Mouse (Mus musculus): ENCODE measurements at regions not wholly inside any gene's neighbourhood (a gene's known extent, or its start where the extent isn't known, plus 50 kb on each side); places are given as distances from the start of the nearest gene placed in this dataset.

- no peak for DNase-seq
- Histone ChIP-seq H3K4me1 (replicated peaks; ENCODE audit: control insufficient read depth, insufficient read depth, low read length) (no peaks in the 10 kb centered on the region), H3K27me3 (ENCODE audit: control insufficient read depth, insufficient read depth, low read length) (no peaks in the 10 kb centered on the region), H3K27ac (ENCODE audit: control insufficient read depth, insufficient read depth, low read length) (no peak overlapping the region), H3K36me3 (ENCODE audit: control insufficient read depth, insufficient read depth, low read length) (no peaks in the 10 kb centered on the region), H3K4me3 (ENCODE audit: control insufficient read depth, insufficient read depth, low read length) (no peak overlapping the region)
- TF ChIP-seq CTCF (IDR thresholded peaks at IDR 0.05; ENCODE audit: borderline replicate concordance, control insufficient read depth, extremely low read depth, insufficient read depth, low read length, poor library complexity) = no peak
- no peak for TF ChIP-seq POLR2A (IDR thresholded peaks at IDR 0.05; ENCODE audit: control insufficient read depth, extremely low read depth, insufficient read depth, low read length, poor library complexity)
- WGBS = 87% methylated on average over 9 of the region's 9 CpGs
These were observed 66.0 kb upstream of the Fat4 start for GRCm38 (mm10) chr3:38820787-38821186.

- Histone ChIP-seq H3K27ac (ENCODE audit: control insufficient read depth, insufficient read depth, low read length) (no peak overlapping the region), H3K4me3 (ENCODE audit: control insufficient read depth, insufficient read depth, low read length) (no peak overlapping the region), H3K4me1 (replicated peaks; ENCODE audit: control insufficient read depth, insufficient read depth, low read length) (no peaks in the 10 kb centered on the region), H3K27me3 (ENCODE audit: control insufficient read depth, insufficient read depth, low read length) (no peaks in the 10 kb centered on the region), H3K36me3 (ENCODE audit: control insufficient read depth, insufficient read depth, low read length) (no peaks in the 10 kb centered on the region)
- DNase-seq = no peak
- 93% methylated on average over 7 of the region's 7 CpGs for WGBS
- TF ChIP-seq POLR2A (IDR thresholded peaks at IDR 0.05; ENCODE audit: control insufficient read depth, extremely low read depth, insufficient read depth, low read length, poor library complexity) (no peak), CTCF (IDR thresholded peaks at IDR 0.05; ENCODE audit: borderline replicate concordance, control insufficient read depth, extremely low read depth, insufficient read depth, low read length, poor library complexity) (no peak)
These were observed 66.4 kb upstream of the Fat4 start for GRCm38 (mm10) chr3:38820315-38820714.

GRCm38 (mm10) chr3:38817651-38818050, 69.1 kb upstream of the Fat4 start:
- TF ChIP-seq CTCF (IDR thresholded peaks at IDR 0.05; ENCODE audit: borderline replicate concordance, control insufficient read depth, extremely low read depth, insufficient read depth, low read length, poor library complexity) = no peak
- no peak for TF ChIP-seq POLR2A (IDR thresholded peaks at IDR 0.05; ENCODE audit: control insufficient read depth, extremely low read depth, insufficient read depth, low read length, poor library complexity)
- WGBS = 90% methylated on average over 5 of the region's 5 CpGs
- DNase-seq = no peak
- H3K27ac ChIP-seq (ENCODE audit: control insufficient read depth, insufficient read depth, low read length) = no peak overlapping the region
- no peaks in the 10 kb centered on the region for H3K36me3 ChIP-seq (ENCODE audit: control insufficient read depth, insufficient read depth, low read length)
- no peaks in the 10 kb centered on the region for H3K4me1 ChIP-seq (replicated peaks; ENCODE audit: control insufficient read depth, insufficient read depth, low read length)
- no peak overlapping the region for H3K4me3 ChIP-seq (ENCODE audit: control insufficient read depth, insufficient read depth, low read length)
- H3K27me3 ChIP-seq (ENCODE audit: control insufficient read depth, insufficient read depth, low read length) = no peaks in the 10 kb centered on the region

- Histone ChIP-seq H3K4me1 (replicated peaks; ENCODE audit: control insufficient read depth, insufficient read depth, low read length) (peaks cover 5% of the 10 kb centered on the region), H3K36me3 (ENCODE audit: control insufficient read depth, insufficient read depth, low read length) (no peaks in the 10 kb centered on the region), H3K4me3 (ENCODE audit: control insufficient read depth, insufficient read depth, low read length) (no peak overlapping the region), H3K27me3 (ENCODE audit: control insufficient read depth, insufficient read depth, low read length) (no peaks in the 10 kb centered on the region), H3K27ac (ENCODE audit: control insufficient read depth, insufficient read depth, low read length) (no peak overlapping the region)
- TF ChIP-seq POLR2A (IDR thresholded peaks at IDR 0.05; ENCODE audit: control insufficient read depth, extremely low read depth, insufficient read depth, low read length, poor library complexity) = no peak
- TF ChIP-seq CTCF (IDR thresholded peaks at IDR 0.05; ENCODE audit: borderline replicate concordance, control insufficient read depth, extremely low read depth, insufficient read depth, low read length, poor library complexity) = no peak
- DNase-seq = no peak
- WGBS = 97% methylated on average over 4 of the region's 4 CpGs
These were observed 74.3 kb upstream of the Fat4 start for GRCm38 (mm10) chr3:38812457-38812856.

GRCm38 (mm10) chr3:38811635-38812034, 75.1 kb upstream of the Fat4 start:
- Histone ChIP-seq H3K4me3 (ENCODE audit: control insufficient read depth, insufficient read depth, low read length) (no peak overlapping the region), H3K4me1 (replicated peaks; ENCODE audit: control insufficient read depth, insufficient read depth, low read length) (peaks cover 5% of the 10 kb centered on the region), H3K27ac (ENCODE audit: control insufficient read depth, insufficient read depth, low read length) (no peak overlapping the region), H3K27me3 (ENCODE audit: control insufficient read depth, insufficient read depth, low read length) (no peaks in the 10 kb centered on the region), H3K36me3 (ENCODE audit: control insufficient read depth, insufficient read depth, low read length) (no peaks in the 10 kb centered on the region)
- peak; percentile 21; the same call in 1 of the 2 replicates for TF ChIP-seq CTCF (IDR thresholded peaks at IDR 0.05; ENCODE audit: borderline replicate concordance, control insufficient read depth, extremely low read depth, insufficient read depth, low read length, poor library complexity)
- TF ChIP-seq POLR2A (IDR thresholded peaks at IDR 0.05; ENCODE audit: control insufficient read depth, extremely low read depth, insufficient read depth, low read length, poor library complexity) = no peak
- peak; percentile 7 for DNase-seq
- WGBS = 66% methylated on average over 8 of the region's 8 CpGs

GRCm38 (mm10) chr3:38806469-38807055, 80.2 kb upstream of the Fat4 start:
- no peak overlapping the region for H3K27ac ChIP-seq (ENCODE audit: control insufficient read depth, insufficient read depth, low read length)
- DNase-seq = no peak
- H3K4me1 ChIP-seq (replicated peaks; ENCODE audit: control insufficient read depth, insufficient read depth, low read length) = peaks cover 14% of the 10 kb centered on the region
- TF ChIP-seq CTCF (IDR thresholded peaks at IDR 0.05; ENCODE audit: borderline replicate concordance, control insufficient read depth, extremely low read depth, insufficient read depth, low read length, poor library complexity) (no peak), POLR2A (IDR thresholded peaks at IDR 0.05; ENCODE audit: control insufficient read depth, extremely low read depth, insufficient read depth, low read length, poor library complexity) (no peak)
- no peaks in the 10 kb centered on the region for H3K36me3 ChIP-seq (ENCODE audit: control insufficient read depth, insufficient read depth, low read length)
- H3K27me3 ChIP-seq (ENCODE audit: control insufficient read depth, insufficient read depth, low read length) = no peaks in the 10 kb centered on the region
- no peak overlapping the region for H3K4me3 ChIP-seq (ENCODE audit: control insufficient read depth, insufficient read depth, low read length)
- 98% methylated on average over 1 of the region's 1 CpGs for WGBS

GRCm38 (mm10) chr3:38806036-38806435, 80.7 kb upstream of the Fat4 start:
- H3K4me1 ChIP-seq (replicated peaks; ENCODE audit: control insufficient read depth, insufficient read depth, low read length) = peaks cover 14% of the 10 kb centered on the region
- TF ChIP-seq CTCF (IDR thresholded peaks at IDR 0.05; ENCODE audit: borderline replicate concordance, control insufficient read depth, extremely low read depth, insufficient read depth, low read length, poor library complexity) = no peak
- no peak for TF ChIP-seq POLR2A (IDR thresholded peaks at IDR 0.05; ENCODE audit: control insufficient read depth, extremely low read depth, insufficient read depth, low read length, poor library complexity)
- no peaks in the 10 kb centered on the region for H3K27me3 ChIP-seq (ENCODE audit: control insufficient read depth, insufficient read depth, low read length)
- no peaks in the 10 kb centered on the region for H3K36me3 ChIP-seq (ENCODE audit: control insufficient read depth, insufficient read depth, low read length)
- DNase-seq = no peak
- H3K27ac ChIP-seq (ENCODE audit: control insufficient read depth, insufficient read depth, low read length) = no peak overlapping the region
- 93% methylated on average over 5 of the region's 5 CpGs for WGBS
- H3K4me3 ChIP-seq (ENCODE audit: control insufficient read depth, insufficient read depth, low read length) = no peak overlapping the region

Data from thymus, adult 2 months (tissue).